Comparison of ENCODE assay signal across 30 mouse cellular contexts in the genomic region with DNA sequence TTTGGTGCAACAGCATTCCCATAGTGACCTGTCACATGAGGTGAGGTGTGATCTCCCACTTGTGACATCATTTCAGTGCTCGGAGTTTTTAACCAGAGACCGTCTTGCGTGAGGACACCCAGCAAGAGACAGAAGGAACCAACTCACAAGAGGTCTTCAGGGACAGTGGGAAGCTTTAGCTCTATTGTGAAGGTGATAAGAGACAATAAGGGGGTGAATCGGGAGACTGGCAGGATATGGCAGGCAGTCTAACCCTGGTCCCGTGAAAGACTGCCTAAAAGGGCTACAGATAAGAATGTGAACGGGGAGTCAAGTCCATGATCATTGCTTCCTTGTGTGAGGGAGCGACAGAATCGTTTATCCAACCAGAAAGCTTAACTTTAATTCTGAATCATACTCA. TPM values are rescaled to one million over a fixed set of nuclear protein-coding genes. Genes with fewer than 3 reads are reported as not detected.
"Had no signal": no experiment of that assay in that cellular context is flagged by ENCODE, and none has a peak within 500 bp of the region (broad histone marks: within the 10 kb centered on the region; RNA-seq: fewer than 3 reads in every experiment).

No protein-coding gene starts in this region.

- H3K36me3 ChIP-seq: limb, embryonic 10.5 days; limb, embryonic 12.5 days; limb, embryonic 13.5 days; limb, embryonic 15.5 days; liver, embryonic 12.5 days; liver, embryonic 13.5 days; liver, embryonic 15.5 days; lung, embryonic 15.5 days; midbrain, embryonic 10.5 days; midbrain, embryonic 12.5 days; midbrain, embryonic 13.5 days; neural tube, embryonic 12.5 days had no signal

- H3K27ac ChIP-seq: limb, embryonic 10.5 days; limb, embryonic 12.5 days; limb, embryonic 13.5 days; limb, embryonic 15.5 days; liver, embryonic 12.5 days; liver, embryonic 13.5 days; liver, embryonic 14.5 days; liver, embryonic 15.5 days; lung, embryonic 15.5 days; macrophage; midbrain, embryonic 10.5 days; midbrain, embryonic 12.5 days; midbrain, embryonic 13.5 days; neural tube, embryonic 12.5 days had no signal

- DNase-seq: liver, embryonic 13.5 days had no signal

- H3K27me3 ChIP-seq: limb, embryonic 15.5 days; lung, embryonic 15.5 days had no signal

- H3K4me3 ChIP-seq: limb, embryonic 10.5 days; limb, embryonic 12.5 days; limb, embryonic 13.5 days; limb, embryonic 15.5 days; liver, embryonic 12.5 days; liver, embryonic 13.5 days; liver, embryonic 15.5 days; lung, embryonic 15.5 days; megakaryocyte, embryonic 14.5 days; midbrain, embryonic 10.5 days; midbrain, embryonic 12.5 days; midbrain, embryonic 13.5 days; myocyte; neural tube, embryonic 12.5 days had no signal

- H3K9me3 ChIP-seq: limb, embryonic 10.5 days; limb, embryonic 12.5 days; limb, embryonic 13.5 days; limb, embryonic 15.5 days; liver, embryonic 12.5 days; liver, embryonic 13.5 days; liver, embryonic 15.5 days; lung, embryonic 15.5 days; midbrain, embryonic 10.5 days; midbrain, embryonic 12.5 days; midbrain, embryonic 13.5 days; neural tube, embryonic 12.5 days had no signal

- H3K4me1 ChIP-seq: liver, embryonic 13.5 days had no signal

- H3K9ac ChIP-seq: limb, embryonic 12.5 days; limb, embryonic 13.5 days; limb, embryonic 15.5 days; liver, embryonic 12.5 days; liver, embryonic 13.5 days; liver, embryonic 14.5 days; liver, embryonic 15.5 days; liver, postnatal 0 days; lung, embryonic 14.5 days; lung, embryonic 15.5 days; midbrain, embryonic 12.5 days; midbrain, embryonic 13.5 days; neural tube, embryonic 12.5 days had no signal

- ATAC-seq: liver, embryonic 12.5 days; lung, postnatal 0 days; midbrain, embryonic 13.5 days; midbrain, embryonic 16.5 days had no signal

- H3K4me2 ChIP-seq: limb, embryonic 12.5 days; limb, embryonic 13.5 days; limb, embryonic 15.5 days; liver, embryonic 11.5 days; liver, embryonic 12.5 days; liver, embryonic 13.5 days; liver, embryonic 15.5 days; lung, embryonic 14.5 days; lung, embryonic 15.5 days; midbrain, embryonic 12.5 days; midbrain, embryonic 13.5 days; neural tube, embryonic 12.5 days had no signal

RNA-seq across cellular contexts. Expression of a gene that starts 3.8 kb away (rescaled TPM):
- total RNA-seq: megakaryocyte, adult 5-6 weeks; monocyte, adult 5-6 weeks had no signal
- polyA plus RNA-seq: macrophage had no signal

RNA-seq across cellular contexts. Expression of a gene that starts 52.8 kb away (rescaled TPM):
- total RNA-seq: liver, adult 2 months; megakaryocyte progenitor cell, adult 5-6 weeks; megakaryocyte, adult 5-6 weeks; megakaryocyte-erythroid progenitor cell, adult 5-6 weeks; monocyte, adult 5-6 weeks had no signal
- polyA plus RNA-seq: limb, embryonic 11.5 days; limb, embryonic 12.5 days; limb, embryonic 15.5 days; liver, adult 2 months; liver, embryonic 12.5 days; liver, embryonic 13.5 days; liver, embryonic 14.5 days; liver, embryonic 15.5 days; liver, embryonic 16.5 days; liver, postnatal 0 days; lung, adult 2 months; macrophage; myocyte; neural tube, embryonic 11.5 days had no signal
